Mouse (Mus musculus): ENCODE results near the gene Cog7.
A peak's percentile ranks its signal among the peaks of the same experiment; 100 is the strongest.

Gene Cog7

GRCm38 (mm10) chr7:121981307-121981871 lies at the start of gene Cog7:
Cog7 (minus strand) TSS chr7:121981711.
- peak; percentile 96 to 98 for DNase-seq

- no peak for DNase-seq
Measured at GRCm38 (mm10) chr7:122022131-122022530, 40.6 kb upstream of the Cog7 start.

GRCm38 (mm10) chr7:122020667-122021354 lies 39.3 kb upstream of the Cog7 start, which contains the start of gene Gga2:
Gga2 (minus strand) TSS chr7:122021222.
- peak; percentile 90 for DNase-seq

DNA sequence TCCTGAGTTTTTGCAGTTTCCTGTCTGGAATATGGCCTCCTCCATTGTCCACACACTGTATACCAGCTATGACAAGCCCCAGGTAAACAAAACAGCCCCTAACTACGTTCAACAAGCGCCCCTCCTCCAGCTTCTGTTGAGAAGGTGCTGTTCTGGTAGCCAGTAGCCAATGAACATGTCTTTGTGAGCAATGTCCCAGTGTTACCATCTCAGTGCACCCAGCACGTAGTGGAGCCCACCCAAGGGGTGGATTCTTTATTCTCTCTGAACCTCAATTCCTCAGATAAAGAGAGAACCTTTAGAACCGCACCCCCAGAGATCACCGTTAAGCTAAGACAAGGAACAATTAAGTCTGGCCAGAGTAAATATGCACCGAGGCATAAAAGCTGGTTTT lies 38.8 kb upstream of the Cog7 start:
- peak in 1 of 2 experiments; percentile 29 for DNase-seq

GRCm38 (mm10) chr7:122018978-122019377 lies 37.5 kb upstream of the Cog7 start:
- no peak for DNase-seq

GRCm38 (mm10) chr7:122018247-122018646 lies 36.7 kb upstream of the Cog7 start:
- DNase-seq = no peak

- DNase-seq = no peak
Measured at GRCm38 (mm10) chr7:122015734-122016133, 34.2 kb upstream of the Cog7 start.

- peak in 1 of 2 experiments; percentile 20 for DNase-seq
Measured at GRCm38 (mm10) chr7:122015105-122015504, 33.6 kb upstream of the Cog7 start.

- no peak for DNase-seq
Measured at GRCm38 (mm10) chr7:122012949-122013348, 31.4 kb upstream of the Cog7 start.

- DNase-seq = peak; percentile 33 to 46
Measured at GRCm38 (mm10) chr7:122012370-122012769, 30.9 kb upstream of the Cog7 start.

DNA sequence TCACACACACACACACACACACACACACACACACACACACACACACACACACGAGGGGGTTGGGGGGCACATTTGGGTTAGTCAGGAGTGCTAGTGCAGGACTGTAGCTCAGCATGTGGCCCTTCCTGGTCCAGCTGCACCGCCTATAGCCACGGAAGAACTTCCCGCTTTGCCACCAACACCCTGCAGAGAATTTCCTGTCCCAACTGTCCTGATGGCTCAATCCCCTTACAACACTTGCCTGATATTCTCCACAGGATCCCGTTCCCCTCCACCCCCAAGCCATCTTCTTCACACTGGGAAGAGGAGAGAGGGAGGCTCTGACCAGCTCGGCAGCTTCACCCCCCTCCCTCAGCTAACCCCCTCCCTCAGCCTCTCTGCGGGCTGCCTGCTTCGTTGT lies 18.9 kb upstream of the Cog7 start:
- no peak for DNase-seq

DNA sequence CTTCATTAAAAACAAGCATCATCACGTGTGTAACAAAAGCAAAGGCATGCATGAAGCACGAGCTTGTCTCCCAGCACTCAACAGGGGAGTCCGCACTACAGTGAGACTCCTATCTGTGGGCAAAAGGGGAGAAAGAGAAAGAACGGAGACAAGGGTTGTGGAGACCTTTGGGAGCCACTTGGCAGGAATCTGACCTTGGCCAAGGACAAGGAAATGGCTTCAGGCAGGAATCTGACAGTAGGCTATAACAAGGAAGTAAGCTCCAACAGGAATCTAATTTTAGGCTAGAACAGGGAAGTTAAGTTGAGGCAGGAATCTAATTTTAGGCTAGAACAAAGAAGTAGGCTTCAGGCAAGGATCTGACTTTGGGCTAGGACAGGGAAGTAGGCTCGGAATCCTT lies 14.4 kb upstream of the Cog7 start:
- DNase-seq = no peak

DNA sequence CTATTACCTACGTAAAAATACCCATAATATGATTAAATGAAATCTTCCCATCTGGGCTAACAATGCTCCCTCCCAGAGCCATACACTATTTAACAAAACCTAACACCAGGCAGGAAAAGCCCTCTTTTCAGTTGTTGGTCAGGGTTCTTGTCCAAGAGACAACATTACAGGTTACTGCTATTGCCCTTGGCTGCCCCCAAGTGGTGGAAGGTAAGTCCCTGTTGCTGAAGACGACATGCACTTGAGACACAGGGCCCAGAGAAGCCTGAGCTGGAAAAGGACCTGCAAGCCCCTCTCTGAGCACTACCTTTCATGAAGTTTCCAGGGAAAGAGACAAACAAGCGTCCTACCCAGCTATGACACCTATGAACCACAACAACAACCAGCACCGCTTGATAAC lies 6.5 kb downstream of the Cog7 start:
- DNase-seq = peak; percentile 79 to 88

- no peak for DNase-seq
Measured at GRCm38 (mm10) chr7:121971698-121972097, 9.8 kb downstream of the Cog7 start.

GRCm38 (mm10) chr7:121970250-121970649 lies 11.3 kb downstream of the Cog7 start:
- DNase-seq = no peak

GRCm38 (mm10) chr7:121968816-121969215 lies 12.7 kb downstream of the Cog7 start:
- no peak for DNase-seq

DNA sequence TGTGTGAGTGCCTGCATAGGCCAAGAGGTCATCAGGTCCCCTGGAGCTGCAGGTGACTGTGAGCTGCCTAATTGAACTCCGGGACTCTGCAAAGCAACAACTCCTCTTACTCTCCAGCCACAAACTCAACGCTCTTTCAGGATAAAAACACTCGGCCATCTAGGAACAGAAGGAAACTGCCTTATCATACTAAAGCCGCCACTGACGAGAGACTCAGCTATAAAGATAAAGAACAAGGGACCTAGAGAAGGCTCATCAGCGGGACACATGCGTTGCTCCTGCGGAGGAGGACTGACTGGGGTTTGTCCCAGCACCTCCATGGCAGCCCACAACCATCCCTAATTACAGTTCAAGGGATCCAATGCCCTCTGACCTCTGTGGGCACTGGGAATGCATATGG lies 13.3 kb downstream of the Cog7 start:
- no peak for DNase-seq

DNA sequence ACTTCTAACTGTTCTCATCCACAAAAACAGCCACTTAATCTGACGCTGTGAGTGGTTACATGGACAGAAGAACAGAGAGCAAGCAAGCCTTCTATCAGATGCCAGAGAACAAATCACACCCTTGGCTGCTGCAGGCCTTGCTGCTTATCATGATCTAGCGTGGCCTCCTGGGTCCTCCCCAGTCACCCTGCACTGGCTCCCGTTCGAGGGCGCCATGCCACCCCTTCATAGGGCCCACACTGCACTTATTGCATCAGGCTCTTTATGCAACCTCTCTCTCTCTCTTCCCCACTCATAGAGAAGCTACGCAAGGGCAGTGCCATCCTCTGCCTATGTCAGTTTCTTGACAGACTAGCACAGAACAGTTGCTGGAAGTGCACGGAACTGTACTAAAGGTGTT lies 15.3 kb downstream of the Cog7 start:
- DNase-seq = no peak

- DNase-seq = peak; percentile 80 to 85
Measured at GRCm38 (mm10) chr7:121963883-121964398, 17.6 kb downstream of the Cog7 start.

DNA sequence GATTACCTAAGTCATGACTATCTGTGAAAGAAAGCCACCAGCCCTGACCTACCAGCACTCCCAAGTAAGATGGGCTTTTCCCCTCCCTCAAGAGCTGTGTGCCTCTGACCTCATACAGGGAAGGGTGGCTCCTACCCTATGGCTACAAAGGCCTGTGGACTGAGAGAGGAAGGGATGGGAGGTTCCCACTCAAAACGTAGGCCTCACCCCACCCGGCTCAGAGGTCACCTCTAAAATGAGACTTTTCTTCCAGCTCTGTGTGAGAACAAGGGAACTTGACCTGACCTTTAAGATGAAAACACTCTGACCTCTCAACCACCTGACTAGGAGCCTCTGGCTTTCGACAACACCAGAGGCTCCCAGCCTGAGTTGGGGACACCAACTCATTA lies 18.9 kb downstream of the Cog7 start:
- no peak for DNase-seq

GRCm38 (mm10) chr7:121961913-121962570 lies 19.5 kb downstream of the Cog7 start:
- DNase-seq = no peak

- no peak for DNase-seq
Measured at GRCm38 (mm10) chr7:121955802-121956201, 25.7 kb downstream of the Cog7 start.

DNA sequence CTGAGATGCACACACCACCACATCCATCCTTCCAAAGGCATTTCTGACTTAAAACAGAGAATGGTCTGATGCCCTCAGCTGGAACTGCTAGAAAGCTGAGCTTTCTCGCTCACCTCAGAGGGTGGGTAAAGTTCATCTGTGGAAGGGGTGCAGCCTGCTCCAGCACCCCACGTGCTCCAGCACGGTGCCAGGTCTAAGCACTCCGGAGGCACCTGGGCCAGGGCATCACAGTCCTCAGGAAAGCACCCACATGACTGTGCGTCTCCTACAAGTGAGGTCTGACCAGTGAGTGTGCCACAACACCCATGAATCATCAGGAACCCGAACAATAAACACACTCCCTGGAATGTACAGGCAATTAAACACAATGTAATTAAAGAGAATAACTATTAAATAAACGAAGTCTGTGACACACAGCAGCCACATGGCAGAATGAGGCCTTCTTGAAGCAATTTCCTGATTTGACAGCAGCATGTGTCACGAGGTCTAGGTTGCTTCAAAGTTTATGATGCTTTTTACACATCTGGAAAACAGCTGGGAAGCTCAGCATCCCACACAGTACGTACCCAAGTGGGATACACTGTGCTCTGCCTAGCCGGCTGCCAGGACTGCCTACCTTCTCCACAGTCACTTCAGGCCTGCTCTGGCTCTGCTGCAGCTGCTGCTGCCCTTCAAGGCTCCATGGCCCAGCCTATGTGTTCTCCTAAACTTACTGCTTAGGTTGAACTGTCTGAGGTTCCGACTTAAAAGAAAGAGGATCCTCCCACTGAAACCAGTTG lies 26.4 kb downstream of the Cog7 start:
- DNase-seq = no peak

Data from cerebellum, postnatal 14 days (tissue).